Mouse (Mus musculus): ENCODE measurements around the gene Zfyve21. TPM values are rescaled to one million over a fixed set of nuclear protein-coding genes. Genes with fewer than 3 reads are reported as not detected.

Gene Zfyve21
- polyA plus RNA-seq (2012; rRNA removed), result 77.0 and 87.5 TPM in 2 replicates

DNA sequence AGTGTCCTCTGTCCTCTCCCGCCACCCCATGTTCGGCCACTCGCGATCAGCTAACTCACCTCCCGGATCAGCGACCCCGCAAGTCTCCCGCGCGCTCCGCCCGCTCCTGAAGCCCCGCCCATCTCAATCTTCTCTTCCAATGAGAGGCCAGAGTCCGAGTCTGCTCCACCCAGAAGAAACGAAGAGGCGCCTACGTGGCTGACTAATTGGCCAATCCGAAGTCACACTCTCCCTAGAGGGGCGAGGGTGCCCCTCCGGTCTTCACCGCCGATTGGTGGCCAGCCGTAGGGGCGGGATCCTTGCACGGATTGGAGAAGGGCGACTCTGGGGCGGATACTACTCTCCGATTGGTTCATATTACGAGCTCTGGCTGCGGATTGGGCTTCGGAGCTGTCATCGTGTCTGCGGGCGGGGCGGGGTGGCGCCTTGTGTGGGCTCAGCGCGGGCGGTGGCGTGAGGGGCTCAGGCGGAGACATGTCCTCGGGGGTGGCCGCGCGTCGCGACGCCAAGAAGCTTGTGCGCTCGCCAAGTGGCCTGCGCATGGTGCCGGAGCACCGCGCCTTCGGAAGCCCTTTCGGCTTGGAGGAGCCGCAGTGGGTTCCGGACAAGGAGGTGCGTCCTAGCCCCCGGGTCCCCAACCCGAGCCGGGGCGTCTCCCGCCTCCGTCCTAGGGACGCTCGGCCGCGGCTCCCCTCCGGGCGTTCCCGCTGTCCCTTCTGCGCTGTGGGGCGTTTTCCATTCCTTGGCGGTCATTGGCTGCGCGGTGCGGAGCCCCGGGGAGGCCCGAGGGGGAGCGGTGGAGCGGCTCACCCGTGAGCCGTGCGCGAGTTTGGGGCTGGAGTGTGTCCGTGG is at the start of gene Zfyve21, which contains the start of gene Xrcc3:
Gene Zfyve21, plus strand, starts transcription at position 405 of the 852 bp plus-strand sequence.
Gene Xrcc3, minus strand, starts transcription at position 108 of the 852 bp plus-strand sequence.
- peak; percentile 89 for DNase-seq (ENCODE audit: low spot score)

DNA sequence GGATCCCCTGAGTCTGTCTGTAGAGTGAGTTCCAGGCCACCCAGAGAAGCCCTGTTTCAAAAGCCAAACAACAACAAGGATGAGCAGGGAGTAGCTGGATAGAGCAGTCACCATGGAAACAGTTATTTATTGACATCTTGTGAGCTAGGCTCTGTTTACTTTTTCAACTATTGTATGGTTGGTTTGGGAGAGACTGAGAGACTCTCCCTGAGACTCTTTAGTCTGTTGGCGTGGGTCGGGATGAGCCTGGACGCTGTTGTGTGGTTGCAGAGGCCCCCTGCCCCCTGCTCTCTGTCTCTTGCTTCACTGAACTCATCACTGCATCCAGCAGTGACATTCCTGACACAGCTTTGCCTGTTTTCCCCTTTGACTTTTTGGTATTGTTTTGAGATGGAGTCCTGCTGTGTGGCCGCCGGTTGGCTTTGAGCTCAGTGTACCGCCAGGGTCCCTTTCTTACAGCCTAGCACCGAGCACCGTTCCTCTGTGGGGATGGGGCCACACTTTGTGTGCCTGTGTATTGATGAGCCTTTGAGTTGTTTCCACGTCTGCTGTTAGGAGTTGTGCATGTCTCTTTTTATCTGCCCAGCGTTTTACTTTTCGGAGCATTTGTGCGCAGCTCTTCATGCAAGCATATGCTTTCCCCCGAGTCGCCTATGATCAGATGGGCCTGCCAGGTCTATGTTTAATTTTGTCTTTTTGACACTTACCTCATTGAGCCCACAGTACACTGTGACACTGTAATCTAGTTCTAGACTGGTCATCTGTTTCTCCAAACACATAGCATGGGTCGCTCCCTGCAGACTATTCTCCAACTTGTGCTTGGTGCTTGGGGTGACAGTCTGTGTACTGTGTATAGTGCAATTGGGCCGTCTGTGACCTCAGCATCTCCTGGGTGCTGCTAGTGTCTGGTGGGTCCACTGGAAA is 47.4 kb upstream of the Zfyve21 start:
- DNase-seq (ENCODE audit: low spot score), result no peak

DNA sequence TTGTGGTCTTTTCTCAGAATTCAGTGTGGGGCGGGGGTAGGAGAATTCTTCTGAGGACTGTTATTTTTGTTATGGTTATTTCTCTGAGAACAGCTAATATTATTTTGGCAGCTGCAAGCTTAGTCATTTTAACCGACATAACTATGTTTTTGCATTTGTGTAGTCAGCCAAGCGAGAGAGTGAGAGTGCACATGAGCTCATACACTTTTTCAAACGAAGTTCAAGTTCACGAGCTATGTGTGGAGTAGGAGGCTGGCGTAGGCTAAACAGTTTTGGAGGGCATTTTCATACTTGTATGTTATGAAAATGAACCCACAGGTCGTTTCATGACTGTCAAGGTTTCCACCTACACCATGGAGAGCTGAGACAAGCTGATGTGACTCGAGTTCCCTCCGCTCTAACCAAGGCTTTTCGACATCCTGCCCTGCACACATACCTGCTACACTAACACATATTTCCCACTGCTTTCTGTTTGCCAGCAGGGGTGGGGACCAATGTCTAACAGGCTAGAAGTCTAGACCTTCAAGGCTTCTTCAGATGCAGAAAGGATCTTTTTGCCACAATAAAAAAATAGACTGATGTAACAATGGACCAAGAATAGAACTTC is 45.5 kb upstream of the Zfyve21 start:
- DNase-seq (ENCODE audit: low spot score), result no peak

DNA sequence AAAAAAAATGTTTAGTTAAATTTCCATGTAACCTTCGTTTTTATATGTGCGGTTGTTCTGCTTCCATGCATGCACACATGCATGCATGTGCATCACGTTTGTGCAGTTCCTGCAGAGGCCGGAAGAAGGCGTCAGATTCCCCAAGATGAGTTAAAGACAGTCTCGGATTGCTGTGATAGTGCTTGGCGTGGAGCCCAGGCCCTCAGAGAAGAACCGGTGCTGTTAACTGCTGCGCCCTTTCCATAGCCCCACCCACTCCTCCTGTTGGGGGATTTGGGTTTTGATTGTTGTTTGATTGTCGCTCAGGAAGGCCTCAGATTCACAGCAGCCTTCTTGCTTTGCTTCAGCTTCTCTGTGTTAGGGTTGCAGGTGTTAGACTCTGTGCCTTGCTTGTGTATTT is 44.7 kb upstream of the Zfyve21 start:
- DNase-seq (ENCODE audit: low spot score), result no peak

DNA sequence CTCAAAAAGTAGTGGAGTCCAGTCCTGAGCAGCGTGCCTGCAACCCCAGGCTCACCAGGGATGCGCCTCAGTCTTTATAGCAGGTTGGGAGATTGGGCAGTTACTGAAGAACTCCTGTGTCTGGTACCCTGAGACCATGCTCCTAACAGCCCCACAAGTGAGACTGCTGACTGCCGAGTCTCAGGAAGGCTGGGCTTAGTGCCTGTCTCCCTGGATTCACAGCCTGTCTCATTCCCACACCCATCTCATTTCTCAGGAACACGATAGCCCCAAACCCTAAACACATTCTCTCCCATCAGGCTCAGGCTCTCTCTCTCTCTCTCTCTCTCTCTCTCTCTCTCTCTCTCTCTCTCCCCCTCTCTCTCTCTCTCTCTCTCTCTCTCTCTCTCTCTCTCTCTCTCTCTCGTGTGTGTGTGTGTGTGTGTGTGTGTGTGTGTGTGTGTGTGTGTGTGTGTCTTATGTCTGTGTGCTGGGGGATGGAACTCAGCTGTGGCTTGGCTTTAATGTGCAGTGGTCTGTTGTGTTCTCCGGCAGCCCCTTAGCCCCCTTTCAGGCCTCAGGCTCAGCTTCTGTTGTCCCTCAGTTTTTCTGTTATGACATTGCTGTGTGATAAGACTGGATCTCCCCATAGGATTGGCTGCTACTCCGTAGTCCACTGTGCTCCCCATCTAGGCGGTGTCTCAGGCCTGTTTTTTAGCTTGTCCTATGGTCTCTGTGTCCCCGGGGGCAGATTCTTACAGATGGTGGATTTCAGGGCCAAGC is 44.0 kb upstream of the Zfyve21 start:
- no peak for DNase-seq (ENCODE audit: low spot score)

DNA sequence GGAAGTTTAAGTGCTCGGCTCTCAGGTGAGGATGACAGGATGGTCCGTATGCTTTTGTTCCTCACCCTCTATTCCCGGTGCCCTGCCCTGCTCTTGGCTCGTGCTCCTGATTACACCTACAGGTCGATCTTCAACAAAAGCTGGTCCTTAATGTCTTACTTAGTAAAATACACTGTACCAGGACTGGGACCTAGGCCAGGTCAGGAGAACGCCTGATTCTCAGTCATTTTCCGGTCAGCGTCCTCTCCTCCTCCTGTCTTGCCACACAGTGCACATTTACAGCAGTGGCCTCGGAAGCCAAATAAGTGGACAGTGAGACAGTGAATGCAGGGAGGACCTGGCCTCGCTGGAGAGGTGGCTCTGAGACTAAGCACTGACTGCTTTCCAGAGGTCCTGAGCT is 43.3 kb upstream of the Zfyve21 start:
- DNase-seq (ENCODE audit: low spot score), result no peak

DNA sequence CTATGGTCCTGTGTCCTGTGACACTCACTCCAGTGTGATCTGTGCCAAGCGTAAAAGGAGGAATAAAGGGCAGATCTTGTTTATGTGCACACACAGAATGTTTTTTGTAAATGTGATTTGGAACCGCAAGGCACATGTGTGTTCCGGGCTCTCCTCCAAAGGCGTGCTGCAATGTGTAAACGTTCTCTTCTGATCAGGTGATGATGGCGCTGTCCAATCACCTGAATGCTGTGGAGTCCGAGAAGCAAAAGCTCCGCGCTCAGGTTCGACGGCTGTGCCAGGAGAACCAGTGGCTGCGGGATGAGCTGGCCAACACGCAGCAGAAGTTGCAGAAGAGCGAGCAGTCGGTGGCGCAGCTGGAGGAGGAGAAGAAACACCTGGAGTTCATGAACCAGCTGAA is 39.8 kb upstream of the Zfyve21 start:
- DNase-seq (ENCODE audit: low spot score), result no peak

DNA sequence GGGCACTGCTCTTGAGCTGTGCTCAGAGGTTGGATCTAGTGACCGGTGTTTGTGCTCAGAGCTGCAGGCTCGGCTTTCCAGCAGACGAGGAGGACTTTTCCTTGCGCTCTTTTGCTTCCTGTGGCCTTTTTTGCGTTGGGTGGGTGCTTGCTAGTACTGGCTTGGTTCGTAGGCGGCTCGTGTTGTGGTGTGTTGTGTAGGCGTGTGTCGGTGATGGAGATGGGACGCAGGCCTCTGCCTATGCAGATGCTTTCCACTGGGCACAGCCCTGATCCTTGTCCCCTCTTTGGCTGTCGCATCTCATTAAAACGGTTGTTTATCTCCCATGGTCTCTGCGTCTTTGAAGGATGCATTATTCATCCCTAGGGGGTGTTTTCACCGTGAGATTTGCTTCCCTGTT is 39.1 kb upstream of the Zfyve21 start:
- DNase-seq (ENCODE audit: low spot score), result no peak

DNA sequence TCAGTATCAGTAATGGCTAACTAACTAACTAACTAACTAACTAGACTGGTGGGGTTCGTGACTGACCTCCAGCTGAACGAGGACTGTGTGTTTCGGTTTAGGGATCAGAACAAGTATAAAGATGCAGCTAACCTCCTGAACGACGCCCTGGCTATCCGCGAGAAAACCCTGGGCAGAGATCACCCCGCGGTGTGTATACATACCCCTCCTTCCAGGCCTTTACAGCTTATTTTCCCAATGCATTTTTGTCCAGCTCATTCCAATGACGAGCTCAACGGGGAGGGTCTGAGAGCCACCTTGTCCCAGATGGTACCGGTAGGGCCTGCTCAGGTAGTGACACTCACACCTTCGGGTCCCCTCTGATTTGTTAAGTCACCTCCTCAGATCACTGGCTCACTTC is 36.1 kb upstream of the Zfyve21 start:
- DNase-seq (ENCODE audit: low spot score), result no peak

DNA sequence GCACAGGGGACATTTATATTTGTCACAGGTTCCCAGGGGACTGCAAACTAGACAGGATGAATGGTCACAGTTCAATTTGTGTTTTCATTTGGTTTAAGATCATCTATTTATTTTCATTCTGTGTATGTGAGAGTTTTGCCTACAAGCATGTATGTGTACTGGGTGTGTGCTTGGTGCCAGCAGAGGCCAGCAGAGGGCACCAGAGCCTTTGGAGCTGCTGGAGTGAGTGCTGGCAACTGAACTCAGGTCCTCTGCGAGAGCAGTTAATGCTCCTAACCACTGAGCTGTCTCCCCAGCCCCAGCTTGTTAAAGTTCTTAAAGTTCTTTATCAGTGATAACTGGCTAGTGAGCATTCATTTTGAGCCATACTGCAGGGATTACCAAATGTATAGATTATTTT is 34.4 kb upstream of the Zfyve21 start:
- no peak for DNase-seq (ENCODE audit: low spot score)

DNA sequence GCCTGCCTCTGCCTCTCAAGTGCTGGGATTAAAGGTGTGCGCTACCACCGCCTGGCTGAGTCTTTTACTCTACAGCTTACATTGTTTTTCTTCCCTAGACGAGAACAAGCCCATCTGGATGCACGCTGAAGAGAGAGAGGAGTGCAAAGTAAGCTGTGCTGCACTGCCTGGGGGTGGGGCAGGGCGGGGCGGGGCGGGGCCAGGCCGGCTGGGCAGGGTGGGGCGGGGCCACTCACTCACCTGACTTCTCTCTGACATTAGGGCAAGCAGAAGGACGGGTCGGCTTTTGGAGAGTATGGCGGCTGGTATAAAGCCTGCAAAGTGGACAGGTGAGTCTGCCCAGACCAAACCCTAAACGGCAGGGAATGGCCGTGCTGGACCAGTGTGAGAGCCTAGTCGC is 28.8 kb upstream of the Zfyve21 start:
- DNase-seq (ENCODE audit: low spot score), result no peak

DNA sequence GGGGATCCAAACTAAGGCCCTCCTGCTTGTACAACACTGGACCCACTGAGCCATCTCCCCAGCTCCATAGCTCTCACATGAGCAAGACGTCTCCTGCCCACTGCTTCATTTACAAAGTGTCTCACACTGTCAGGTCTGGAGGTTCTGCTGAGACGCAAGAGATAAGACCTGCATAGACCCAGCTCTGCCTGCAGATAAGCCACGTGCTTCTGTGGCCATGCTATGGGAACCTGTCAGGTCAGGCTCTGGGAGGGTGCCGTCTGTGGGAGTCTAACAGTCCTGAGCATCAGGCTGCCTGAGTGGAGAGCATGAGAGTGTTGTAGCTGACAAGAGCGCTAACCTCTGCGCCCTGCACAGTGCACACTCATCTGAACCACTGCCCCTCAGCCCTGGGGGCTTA is 27.0 kb upstream of the Zfyve21 start:
- DNase-seq (ENCODE audit: low spot score), result no peak

DNA sequence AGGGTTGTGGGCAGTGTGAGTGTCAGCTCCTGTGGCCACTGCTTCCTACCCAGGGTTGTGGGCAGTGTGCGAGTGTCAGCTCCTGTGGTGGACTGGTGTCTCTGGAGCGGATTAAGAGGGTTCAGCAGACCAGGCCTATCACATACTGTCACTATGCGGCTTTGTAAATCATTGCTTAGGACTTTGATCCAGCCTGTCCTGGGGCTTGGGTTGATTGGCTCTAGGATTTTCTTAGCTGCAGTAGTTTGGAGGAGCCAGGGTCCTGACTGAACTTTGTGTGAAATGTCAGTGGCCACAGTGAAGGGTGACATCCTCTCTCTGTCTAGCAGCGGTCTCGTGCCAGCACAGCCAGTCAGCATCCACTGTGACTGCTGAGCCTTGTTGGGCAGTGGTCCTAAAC is 23.9 kb upstream of the Zfyve21 start:
- no peak for DNase-seq (ENCODE audit: low spot score)

DNA sequence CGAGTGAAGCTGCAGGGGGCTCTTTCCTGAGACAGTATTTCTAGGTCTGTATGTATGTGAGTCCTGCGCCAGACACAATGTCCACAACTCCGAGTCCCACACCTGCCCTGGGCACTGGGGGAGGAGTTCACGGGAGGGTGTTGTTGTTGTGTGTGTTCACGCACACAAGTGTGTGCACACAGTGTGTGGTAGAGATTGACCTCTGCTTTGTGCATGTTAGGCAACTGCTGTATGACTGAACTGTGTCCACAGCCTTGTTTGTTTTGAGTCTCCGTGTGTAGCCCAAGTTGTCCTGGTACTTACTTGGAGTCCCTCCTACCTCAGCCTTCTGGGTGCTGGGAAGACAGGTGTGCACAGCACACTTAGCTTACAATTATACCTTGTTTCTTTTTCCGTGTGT is 23.3 kb upstream of the Zfyve21 start:
- no peak for DNase-seq (ENCODE audit: low spot score)

DNA sequence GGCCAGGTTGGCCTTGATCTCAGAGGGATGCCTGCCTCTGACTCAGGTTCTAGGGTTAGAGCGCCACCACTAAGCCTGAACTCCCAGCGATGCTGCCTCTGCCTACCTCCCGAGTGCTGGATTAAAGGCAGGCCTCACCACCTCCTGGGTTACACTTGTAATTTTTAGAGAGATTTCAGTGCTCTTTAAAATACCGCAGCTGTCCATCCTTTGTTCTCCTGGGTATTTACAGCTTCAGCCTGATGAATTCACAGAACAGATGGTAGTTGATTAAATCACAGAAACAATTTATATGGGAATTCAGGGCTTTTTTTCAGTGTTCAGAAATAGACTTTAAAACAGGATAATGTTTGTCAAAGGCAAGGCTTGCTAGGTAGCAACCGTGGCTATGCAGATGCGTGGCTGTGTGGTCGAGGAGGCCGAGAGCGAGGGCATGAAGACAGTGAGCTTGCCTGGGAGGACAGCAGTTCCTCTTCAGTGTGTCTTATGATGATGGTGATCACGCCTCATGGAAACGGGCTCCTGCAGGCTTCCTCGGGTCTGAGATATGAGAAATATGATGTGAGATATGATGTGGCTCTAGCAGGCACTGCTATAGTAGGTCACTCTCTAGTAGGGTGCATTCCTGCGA is 22.4 kb upstream of the Zfyve21 start:
- DNase-seq (ENCODE audit: low spot score), result no peak

DNA sequence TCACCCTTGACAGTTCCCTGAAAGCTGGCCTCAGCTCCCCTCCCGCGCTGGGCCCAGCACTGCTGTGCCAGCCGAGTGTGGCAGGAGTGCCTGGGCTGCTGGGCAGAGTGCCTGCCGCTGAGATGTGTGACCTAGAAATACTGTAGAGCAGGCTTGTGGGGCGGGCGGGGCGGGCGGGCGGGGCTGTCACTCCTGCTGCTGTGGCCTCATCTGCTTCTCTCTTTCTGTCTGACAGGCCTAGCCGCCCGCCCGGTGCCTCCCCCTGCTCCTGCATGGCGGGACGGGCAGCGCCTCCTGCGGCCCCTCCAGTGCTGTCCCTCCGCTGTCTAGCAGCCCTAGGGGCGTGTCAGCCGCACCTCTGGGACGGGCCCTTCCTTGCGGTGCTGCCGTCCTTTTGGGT is 19.9 kb upstream of the Zfyve21 start:
- DNase-seq (ENCODE audit: low spot score), result no peak

DNA sequence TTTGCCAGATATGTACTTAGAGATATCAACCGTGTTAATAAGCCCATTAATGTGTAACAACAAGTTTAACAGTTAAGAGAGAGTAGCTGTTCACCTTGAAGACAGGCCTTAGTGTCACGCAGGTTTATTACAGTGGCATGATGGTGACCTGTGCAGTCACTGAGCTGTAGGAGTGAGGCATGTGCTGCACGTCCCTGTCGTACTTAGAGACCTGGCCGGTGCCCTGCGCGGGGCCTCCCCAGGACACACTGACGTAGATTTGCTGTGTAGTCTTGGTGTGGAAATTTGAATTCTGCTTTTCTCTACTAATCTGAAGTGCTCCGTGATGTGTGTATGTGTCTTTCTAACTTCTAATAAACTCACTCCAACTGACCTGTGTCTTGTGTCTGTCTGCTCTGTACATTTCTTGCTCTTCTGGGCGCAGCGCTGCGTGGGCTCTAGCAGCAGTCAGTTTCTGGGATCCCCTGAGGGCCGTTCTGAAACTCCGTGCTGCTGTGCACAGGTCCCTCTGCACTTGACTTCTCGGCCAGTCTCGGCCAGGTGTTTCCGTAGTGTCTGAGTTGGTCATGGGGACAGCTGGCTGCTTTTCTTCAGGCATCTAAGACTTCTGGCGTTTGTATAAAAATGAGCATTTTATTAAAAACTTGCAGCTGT is 19.3 kb upstream of the Zfyve21 start:
- no peak for DNase-seq (ENCODE audit: low spot score)

DNA sequence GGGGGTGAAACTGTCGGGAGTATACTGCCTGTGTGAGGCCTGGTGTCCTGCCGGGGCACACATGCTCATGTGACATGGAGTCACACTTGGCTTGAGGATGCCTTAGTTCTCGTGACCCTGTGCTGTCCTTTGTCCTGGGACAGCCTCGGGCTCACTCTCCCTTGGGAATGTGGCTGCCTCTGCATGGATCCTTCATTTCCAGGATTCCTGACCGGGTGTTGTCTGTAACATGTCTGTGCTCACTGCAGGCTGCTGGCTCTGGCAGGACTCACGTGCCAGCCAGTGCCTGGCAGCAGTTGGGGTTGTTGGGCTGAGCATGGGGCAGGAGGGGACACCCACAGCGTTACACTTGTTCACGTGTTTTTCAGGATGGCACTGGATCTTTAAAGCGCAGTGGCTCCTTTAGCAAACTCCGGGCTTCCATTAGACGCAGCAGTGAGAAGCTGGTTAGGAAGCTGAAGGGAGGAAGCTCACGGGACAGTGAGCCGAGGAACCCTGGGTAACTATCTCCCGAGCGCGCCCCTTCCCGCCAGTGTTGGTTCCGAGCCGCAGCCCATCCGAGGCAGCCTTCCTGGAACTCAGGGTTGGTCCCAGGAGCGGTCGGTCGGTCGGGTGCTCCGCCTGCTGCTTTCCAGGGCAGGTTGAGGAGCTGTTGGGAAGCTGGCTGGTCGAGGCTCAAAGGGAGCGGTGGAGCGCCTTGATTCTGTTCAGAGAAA is 18.6 kb upstream of the Zfyve21 start:
- no peak for DNase-seq (ENCODE audit: low spot score)

DNA sequence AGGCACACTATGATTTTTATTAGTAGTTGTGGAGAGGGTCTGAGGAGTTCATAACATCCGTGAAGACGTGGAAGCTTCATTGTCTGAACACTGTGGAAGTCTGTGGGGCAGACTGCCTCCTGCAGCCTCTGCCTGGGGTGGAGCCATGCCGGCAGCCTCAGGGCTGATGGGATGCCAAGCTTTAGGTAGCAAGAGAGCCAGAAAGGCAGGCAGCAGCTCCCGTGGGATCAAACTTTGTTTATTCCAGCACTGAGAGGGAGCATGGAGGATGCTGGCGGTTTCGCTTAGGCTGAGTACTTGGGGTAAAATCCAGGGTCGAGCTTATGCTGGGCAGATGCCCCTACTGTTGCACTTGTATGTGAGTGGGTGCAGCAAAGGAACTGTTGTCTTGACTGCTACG is 16.7 kb upstream of the Zfyve21 start:
- no peak for DNase-seq (ENCODE audit: low spot score)

DNA sequence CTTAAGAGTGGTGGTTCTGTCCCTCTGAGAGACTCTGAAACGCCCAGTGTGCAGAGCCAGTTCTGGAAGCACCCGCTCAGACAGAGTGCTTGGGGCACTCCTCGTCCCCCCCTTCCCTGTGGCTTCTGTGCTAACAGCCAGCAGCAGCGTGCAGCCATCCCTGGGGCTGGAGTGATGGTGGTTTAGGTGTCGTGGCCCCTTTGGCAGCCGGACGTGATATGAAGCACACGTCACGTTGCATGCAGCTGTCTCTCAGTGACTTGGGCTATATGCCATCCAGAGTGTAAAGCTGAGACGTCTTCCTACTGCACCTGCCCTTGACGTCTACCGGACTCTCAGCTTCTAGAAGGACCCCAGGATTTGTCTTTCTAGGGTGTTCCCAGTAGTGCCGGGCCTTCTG is 15.5 kb upstream of the Zfyve21 start:
- no peak for DNase-seq (ENCODE audit: low spot score)

All from urinary bladder, adult 2 months (tissue).